Mouse (Mus musculus) kidney, postnatal 25 days (tissue): Measurements from ENCODE around the gene Kpna2.
A peak's percentile ranks its signal among the peaks of the same experiment; 100 is the strongest.

ENCODE experiments used
- DNase-seq, 2 experiments: peaks; one replicate each; pipeline ENCODE4 v3.0.0; 2021; ENCODE audit warnings: mixed read lengths in 2 of 2

Kpna2 gene

GRCm38 (mm10) chr11:106981787-106982186, 17.6 kb downstream of the Kpna2 start:
- no peak for DNase-seq

GRCm38 (mm10) chr11:106980455-106980854, 18.9 kb downstream of the Kpna2 start:
- peak; percentile 65 to 81 for DNase-seq

- peak; percentile 78 to 85 for DNase-seq
Observed at GRCm38 (mm10) chr11:106976194-106976593, 23.1 kb downstream of the Kpna2 start.

GRCm38 (mm10) chr11:106975419-106976177, 23.7 kb downstream of the Kpna2 start:
- DNase-seq, result no peak

GRCm38 (mm10) chr11:106974440-106974839, 24.9 kb downstream of the Kpna2 start:
- DNase-seq, result no peak

GRCm38 (mm10) chr11:106973016-106973415, 26.3 kb downstream of the Kpna2 start:
- DNase-seq, result no peak

- DNase-seq, result no peak
Observed at GRCm38 (mm10) chr11:106969798-106970197, 29.5 kb downstream of the Kpna2 start.

- DNase-seq, result peak; percentile 61 to 85
Observed at GRCm38 (mm10) chr11:106967630-106968029, 31.7 kb downstream of the Kpna2 start.

GRCm38 (mm10) chr11:106965881-106966280, 33.5 kb downstream of the Kpna2 start:
- no peak for DNase-seq

- no peak for DNase-seq
Observed at GRCm38 (mm10) chr11:106962310-106962709, 37.0 kb downstream of the Kpna2 start.

- DNase-seq, result peak in 1 of 2 experiments; percentile 63
Observed at GRCm38 (mm10) chr11:106961471-106962081, 37.8 kb downstream of the Kpna2 start.

GRCm38 (mm10) chr11:106959121-106959520, 40.2 kb downstream of the Kpna2 start:
- no peak for DNase-seq

- no peak for DNase-seq
Observed at GRCm38 (mm10) chr11:106958407-106959071, 40.8 kb downstream of the Kpna2 start.

- peak; percentile 87 to 91 for DNase-seq
Observed at GRCm38 (mm10) chr11:106957271-106957980, 41.9 kb downstream of the Kpna2 start.

- no peak for DNase-seq
Observed at GRCm38 (mm10) chr11:106954566-106954965, 44.8 kb downstream of the Kpna2 start.

- no peak for DNase-seq
Observed at GRCm38 (mm10) chr11:106954116-106954515, 45.2 kb downstream of the Kpna2 start.
